Mouse (Mus musculus) mature B cell (primary cell): ENCODE data around the gene Tas2r122.
"Not testable (repeated sequence)": the region's sequence is repeated elsewhere in the genome, so short reads cannot be mapped to it uniquely, and the experiment has no call there.

Source experiments
- in situ Hi-C: fragments of 300-500 bp; cut with MboI; formaldehyde crosslinking; loops from 2 replicates; pipeline ENCODE4 v1.14.3; 2019

The Tas2r122 gene

GRCm38 (mm10) chr6:132711828-132712227, at the start of gene Tas2r122:
TSS of gene Tas2r122 (minus strand) at chr6:132711928.
- in situ Hi-C loops = no loop called here

GRCm38 (mm10) chr6:132754430-132754829, 42.7 kb upstream of the Tas2r122 start, which contains the start of gene Tas2r124:
TSS of gene Tas2r124 (plus strand) at chr6:132754730.
- in situ Hi-C loops = no loop called here

DNA sequence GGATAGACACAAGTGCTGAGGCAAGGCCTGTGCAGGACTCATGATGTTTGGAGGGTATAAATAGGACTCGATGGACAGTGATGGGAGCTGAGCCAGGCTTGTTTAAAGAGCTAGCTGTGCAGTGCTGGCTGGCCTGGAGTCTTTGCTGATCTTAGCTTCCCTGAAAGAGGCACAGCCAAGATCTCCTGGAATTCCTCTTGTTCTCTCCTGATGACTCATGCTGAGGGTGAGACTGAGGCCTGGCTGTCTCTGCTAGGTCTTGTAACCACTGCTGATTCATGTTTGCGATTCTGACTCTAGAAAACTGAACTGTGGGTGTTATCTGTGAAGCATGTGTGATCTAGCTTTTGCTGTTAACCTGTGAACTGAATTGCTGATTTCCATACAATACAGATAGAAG, 38.5 kb upstream of the Tas2r122 start:
- in situ Hi-C loops = no loop called here

DNA sequence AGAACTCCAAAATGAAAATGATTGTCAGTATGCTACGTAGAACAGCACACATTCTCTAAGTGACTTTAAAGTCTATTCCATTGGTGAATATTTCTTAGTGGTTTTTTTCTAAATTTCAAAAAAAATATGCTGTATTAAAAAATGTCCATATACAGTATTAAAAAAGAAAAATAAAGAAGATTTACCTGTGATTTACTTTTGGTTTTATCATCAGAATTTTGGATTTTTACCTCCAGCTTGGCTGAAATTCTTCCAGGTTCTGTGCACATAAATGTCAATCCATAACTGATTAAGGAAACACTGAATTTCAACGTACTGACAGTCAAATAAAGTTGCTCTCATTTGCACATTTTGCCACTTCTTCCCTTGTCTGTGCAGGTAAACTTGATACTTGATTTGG, 26.2 kb upstream of the Tas2r122 start, which contains the start of gene Tas2r115:
Tas2r115 (minus strand) TSS at position 101 of the 400 bp plus-strand sequence.
- in situ Hi-C loops = no loop called here

DNA sequence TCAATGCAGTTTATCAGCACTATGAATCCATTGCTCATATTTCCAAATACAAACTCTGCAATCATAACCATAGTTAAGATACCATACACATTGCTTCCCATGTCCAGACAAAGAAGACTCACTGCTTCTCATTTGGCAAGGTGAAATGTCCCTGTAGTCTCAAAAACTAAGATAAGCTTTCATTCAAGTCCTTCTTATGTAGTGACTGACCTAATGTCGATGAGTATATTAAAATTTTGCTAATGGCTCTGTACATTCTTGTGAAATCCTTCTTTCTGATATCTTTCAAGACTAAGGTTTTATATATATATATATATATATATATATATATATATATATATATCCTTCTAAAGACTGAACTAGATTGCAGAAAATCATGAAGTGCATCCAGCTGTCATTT, 10.8 kb downstream of the Tas2r122 start, which contains the start of gene Tas2r121:
Tas2r121 (minus strand) TSS at position 101 of the 400 bp plus-strand sequence.
- in situ Hi-C loops = no loop called here

DNA sequence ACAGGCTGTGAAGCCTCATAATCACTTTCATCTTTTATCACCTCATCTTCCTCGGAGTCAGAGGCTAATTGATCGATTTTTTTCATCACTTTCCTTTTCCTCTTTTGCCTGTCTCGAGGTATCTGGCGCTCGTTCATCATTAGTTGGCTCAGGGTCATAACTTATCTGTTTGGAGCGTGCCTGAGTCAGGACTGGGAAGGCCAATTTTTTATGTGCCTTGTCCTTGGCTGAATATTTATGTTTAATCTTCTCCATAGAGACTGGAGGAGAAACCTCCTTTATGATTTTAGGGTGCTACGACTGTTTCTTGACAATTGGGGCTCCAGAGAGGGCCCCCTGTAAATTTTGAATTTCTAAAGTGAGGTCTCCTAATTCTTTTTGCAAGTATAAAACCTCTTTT, 20.1 kb downstream of the Tas2r122 start:
- in situ Hi-C loops = not testable (repeated sequence)
